Mouse (Mus musculus): Measurements from ENCODE around the gene Cd47. TPM values are rescaled to one million over a fixed set of nuclear protein-coding genes. Genes with fewer than 3 reads are reported as not detected.

Cd47 gene
- polyA plus RNA-seq, 1 experiment from 2014 or later = 152 TPM

- ATAC-seq (ENCODE audit: low FRiP score) (no peak), DNase-seq (ENCODE audit: low spot score) (no peak)
- H3K4me1 ChIP-seq (replicated peaks; ENCODE audit: control insufficient read depth, insufficient read depth, low read length) = no peaks in the 10 kb centered on the region
- H3K36me3 ChIP-seq (replicated peaks; ENCODE audit: control insufficient read depth, insufficient read depth) = no peaks in the 10 kb centered on the region
- H3K4me3 ChIP-seq (replicated peaks; ENCODE audit: low read length) = no peak overlapping the region
- no peaks in the 10 kb centered on the region for H3K9me3 ChIP-seq (ENCODE audit: control insufficient read depth, low read length)
- no peak overlapping the region for H3K27ac ChIP-seq
- no peak overlapping the region for H3K4me2 ChIP-seq (replicated peaks)
- no peak overlapping the region for H3K9ac ChIP-seq
- no peaks in the 10 kb centered on the region for H3K27me3 ChIP-seq (ENCODE audit: control insufficient read depth, insufficient read depth, low read length)
Observed at GRCm38 (mm10) chr16:49783369-49783768, 17.0 kb upstream of the Cd47 start.

- Histone ChIP-seq H3K9ac (no peak overlapping the region), H3K27me3 (ENCODE audit: control insufficient read depth, insufficient read depth, low read length) (no peaks in the 10 kb centered on the region), H3K36me3 (replicated peaks; ENCODE audit: control insufficient read depth, insufficient read depth) (no peaks in the 10 kb centered on the region), H3K9me3 (ENCODE audit: control insufficient read depth, low read length) (no peaks in the 10 kb centered on the region), H3K4me1 (replicated peaks; ENCODE audit: control insufficient read depth, insufficient read depth, low read length) (no peaks in the 10 kb centered on the region), H3K27ac (no peak overlapping the region), H3K4me3 (replicated peaks; ENCODE audit: low read length) (no peak overlapping the region), H3K4me2 (replicated peaks) (no peak overlapping the region)
- no peak for ATAC-seq (ENCODE audit: low FRiP score)
- DNase-seq (ENCODE audit: low spot score) = no peak
- WGBS = 96% methylated on average over 6 of the region's 6 CpGs
Observed at GRCm38 (mm10) chr16:49786116-49786515, 14.2 kb upstream of the Cd47 start.

GRCm38 (mm10) chr16:49787714-49788113, 12.6 kb upstream of the Cd47 start:
- ATAC-seq (ENCODE audit: low FRiP score) (no peak), DNase-seq (ENCODE audit: low spot score) (no peak)
- Histone ChIP-seq H3K4me1 (replicated peaks; ENCODE audit: control insufficient read depth, insufficient read depth, low read length) (no peaks in the 10 kb centered on the region), H3K36me3 (replicated peaks; ENCODE audit: control insufficient read depth, insufficient read depth) (no peaks in the 10 kb centered on the region), H3K4me2 (replicated peaks) (no peak overlapping the region), H3K4me3 (replicated peaks; ENCODE audit: low read length) (no peak overlapping the region), H3K9me3 (ENCODE audit: control insufficient read depth, low read length) (no peaks in the 10 kb centered on the region), H3K9ac (no peak overlapping the region), H3K27me3 (ENCODE audit: control insufficient read depth, insufficient read depth, low read length) (no peaks in the 10 kb centered on the region), H3K27ac (no peak overlapping the region)
- 91% methylated on average over 5 of the region's 5 CpGs for WGBS

GRCm38 (mm10) chr16:49790575-49791465, 9.5 kb upstream of the Cd47 start:
- no peak for ATAC-seq (ENCODE audit: low FRiP score)
- WGBS = 75% methylated on average over 9 of the region's 9 CpGs
- no peaks in the 10 kb centered on the region for H3K9me3 ChIP-seq (ENCODE audit: control insufficient read depth, low read length)
- no peak overlapping the region for H3K4me2 ChIP-seq (replicated peaks)
- DNase-seq (ENCODE audit: low spot score) = no peak
- no peaks in the 10 kb centered on the region for H3K4me1 ChIP-seq (replicated peaks; ENCODE audit: control insufficient read depth, insufficient read depth, low read length)
- no peak overlapping the region for H3K27ac ChIP-seq
- H3K27me3 ChIP-seq (ENCODE audit: control insufficient read depth, insufficient read depth, low read length) = no peaks in the 10 kb centered on the region
- no peaks in the 10 kb centered on the region for H3K36me3 ChIP-seq (replicated peaks; ENCODE audit: control insufficient read depth, insufficient read depth)
- no peak overlapping the region for H3K4me3 ChIP-seq (replicated peaks; ENCODE audit: low read length)
- H3K9ac ChIP-seq = no peak overlapping the region

GRCm38 (mm10) chr16:49792446-49792878, 7.9 kb upstream of the Cd47 start:
- no peaks in the 10 kb centered on the region for H3K9me3 ChIP-seq (ENCODE audit: control insufficient read depth, low read length)
- H3K4me1 ChIP-seq (replicated peaks; ENCODE audit: control insufficient read depth, insufficient read depth, low read length) = no peaks in the 10 kb centered on the region
- H3K27ac ChIP-seq = no peak overlapping the region
- no peak overlapping the region for H3K4me2 ChIP-seq (replicated peaks)
- no peak for DNase-seq (ENCODE audit: low spot score)
- H3K27me3 ChIP-seq (ENCODE audit: control insufficient read depth, insufficient read depth, low read length) = no peaks in the 10 kb centered on the region
- ATAC-seq (ENCODE audit: low FRiP score) = no peak
- H3K9ac ChIP-seq = no peak overlapping the region
- WGBS = 78% methylated on average over 9 of the region's 9 CpGs
- H3K4me3 ChIP-seq (replicated peaks; ENCODE audit: low read length) = no peak overlapping the region
- H3K36me3 ChIP-seq (replicated peaks; ENCODE audit: control insufficient read depth, insufficient read depth) = no peaks in the 10 kb centered on the region

GRCm38 (mm10) chr16:49793596-49793995, 6.7 kb upstream of the Cd47 start:
- H3K4me3 ChIP-seq (replicated peaks; ENCODE audit: low read length) = no peak overlapping the region
- no peaks in the 10 kb centered on the region for H3K36me3 ChIP-seq (replicated peaks; ENCODE audit: control insufficient read depth, insufficient read depth)
- H3K4me1 ChIP-seq (replicated peaks; ENCODE audit: control insufficient read depth, insufficient read depth, low read length) = no peaks in the 10 kb centered on the region
- no peak for DNase-seq (ENCODE audit: low spot score)
- no peak overlapping the region for H3K9ac ChIP-seq
- H3K27me3 ChIP-seq (ENCODE audit: control insufficient read depth, insufficient read depth, low read length) = no peaks in the 10 kb centered on the region
- 92% methylated on average over 9 of the region's 9 CpGs for WGBS
- no peak overlapping the region for H3K4me2 ChIP-seq (replicated peaks)
- H3K9me3 ChIP-seq (ENCODE audit: control insufficient read depth, low read length) = no peaks in the 10 kb centered on the region
- ATAC-seq (ENCODE audit: low FRiP score) = no peak
- no peak overlapping the region for H3K27ac ChIP-seq

GRCm38 (mm10) chr16:49796271-49796670, 4.1 kb upstream of the Cd47 start:
- Histone ChIP-seq H3K27ac (no peak overlapping the region), H3K4me1 (replicated peaks; ENCODE audit: control insufficient read depth, insufficient read depth, low read length) (no peaks in the 10 kb centered on the region), H3K4me3 (replicated peaks; ENCODE audit: low read length) (no peak overlapping the region), H3K4me2 (replicated peaks) (no peak overlapping the region), H3K27me3 (ENCODE audit: control insufficient read depth, insufficient read depth, low read length) (no peaks in the 10 kb centered on the region), H3K9me3 (ENCODE audit: control insufficient read depth, low read length) (no peaks in the 10 kb centered on the region), H3K36me3 (replicated peaks; ENCODE audit: control insufficient read depth, insufficient read depth) (no peaks in the 10 kb centered on the region), H3K9ac (no peak overlapping the region)
- 81% methylated on average over 2 of the region's 2 CpGs for WGBS
- DNase-seq (ENCODE audit: low spot score) = no peak
- ATAC-seq (ENCODE audit: low FRiP score) = no peak

GRCm38 (mm10) chr16:49796954-49797353, 3.4 kb upstream of the Cd47 start:
- H3K9me3 ChIP-seq (ENCODE audit: control insufficient read depth, low read length) = no peaks in the 10 kb centered on the region
- DNase-seq (ENCODE audit: low spot score) = no peak
- 88% methylated on average over 2 of the region's 2 CpGs for whole genome bisulfite sequencing
- H3K4me2 ChIP-seq (replicated peaks) = no peak overlapping the region
- H3K4me3 ChIP-seq (replicated peaks; ENCODE audit: low read length) = no peak overlapping the region
- no peaks in the 10 kb centered on the region for H3K36me3 ChIP-seq (replicated peaks; ENCODE audit: control insufficient read depth, insufficient read depth)
- no peaks in the 10 kb centered on the region for H3K27me3 ChIP-seq (ENCODE audit: control insufficient read depth, insufficient read depth, low read length)
- H3K9ac ChIP-seq = no peak overlapping the region
- H3K27ac ChIP-seq = no peak overlapping the region
- H3K4me1 ChIP-seq (replicated peaks; ENCODE audit: control insufficient read depth, insufficient read depth, low read length) = no peaks in the 10 kb centered on the region
- ATAC-seq (ENCODE audit: low FRiP score) = no peak

- 89% methylated on average over 6 of the region's 6 CpGs for WGBS
- no peak overlapping the region for H3K4me3 ChIP-seq (replicated peaks; ENCODE audit: low read length)
- peaks cover 9% of the 10 kb centered on the region; the same call in 1 of the 2 replicates for H3K4me1 ChIP-seq (replicated peaks; ENCODE audit: control insufficient read depth, insufficient read depth, low read length)
- no peak overlapping the region for H3K4me2 ChIP-seq (replicated peaks)
- H3K36me3 ChIP-seq (replicated peaks; ENCODE audit: control insufficient read depth, insufficient read depth) = no peaks in the 10 kb centered on the region
- no peak overlapping the region for H3K9ac ChIP-seq
- DNase-seq (ENCODE audit: low spot score) = no peak
- H3K9me3 ChIP-seq (ENCODE audit: control insufficient read depth, low read length) = no peaks in the 10 kb centered on the region
- no peak overlapping the region for H3K27ac ChIP-seq
- H3K27me3 ChIP-seq (ENCODE audit: control insufficient read depth, insufficient read depth, low read length) = no peaks in the 10 kb centered on the region
- ATAC-seq (ENCODE audit: low FRiP score) = no peak
Observed at GRCm38 (mm10) chr16:49798790-49799189, 1.5 kb upstream of the Cd47 start.
